Mouse (Mus musculus) cerebellum, adult (tissue): ENCODE data around the gene Adss.
"Not testable (repeated sequence)": the region's sequence is repeated elsewhere in the genome, so short reads cannot be mapped to it uniquely, and the experiment has no call there.

ENCODE experiments used
- ATAC-seq: cut with Nextera tagmentation; 2 replicates; pipeline ENCODE4 v1.9.2; 2017; ENCODE audit warnings: mild to moderate bottlenecking, moderate library complexity, mixed read lengths; ENCODE audit not compliant: insufficient number of reproducible peaks, low FRiP score, low TSS enrichment

Gene Adss

DNA sequence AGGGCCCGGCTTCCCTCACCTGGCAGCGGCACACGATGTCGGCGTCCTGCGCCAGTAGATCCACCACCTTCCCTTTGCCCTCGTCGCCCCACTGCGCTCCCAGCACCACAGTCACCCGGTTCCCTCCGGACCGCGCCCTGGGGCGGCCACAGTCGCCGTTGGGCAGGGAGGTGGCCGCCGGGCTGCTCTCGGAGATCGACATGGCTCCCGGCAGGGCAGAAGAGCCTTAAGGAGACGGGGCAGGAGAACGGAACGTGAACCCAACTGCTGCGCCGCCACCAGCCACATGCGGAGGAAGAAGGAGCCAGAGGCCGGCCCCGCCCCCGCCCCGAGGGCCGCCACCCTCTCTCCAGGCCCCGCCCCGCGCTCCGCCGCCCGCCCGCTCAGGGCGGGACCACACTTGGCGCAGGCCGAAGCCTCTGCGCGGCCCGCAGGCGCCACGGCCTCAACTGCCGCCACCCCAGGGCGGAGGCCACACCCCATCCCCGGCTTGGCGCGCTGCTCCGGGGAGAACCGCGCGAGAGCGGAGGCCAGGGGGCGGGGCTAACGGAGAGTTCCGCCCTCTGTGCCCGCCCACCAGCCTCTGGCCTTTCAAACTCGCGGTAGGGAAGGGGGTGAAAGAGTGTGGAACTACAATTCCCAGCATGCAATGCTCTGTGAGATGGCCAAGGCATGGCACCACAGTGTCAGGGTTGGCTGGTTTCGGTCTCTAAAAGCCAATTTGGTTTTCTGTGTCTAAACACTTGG, at the start of gene Adss:
TSS of gene Adss (minus strand) at position 319 of the 747 bp plus-strand sequence.
- peak; percentile 96 for ATAC-seq

DNA sequence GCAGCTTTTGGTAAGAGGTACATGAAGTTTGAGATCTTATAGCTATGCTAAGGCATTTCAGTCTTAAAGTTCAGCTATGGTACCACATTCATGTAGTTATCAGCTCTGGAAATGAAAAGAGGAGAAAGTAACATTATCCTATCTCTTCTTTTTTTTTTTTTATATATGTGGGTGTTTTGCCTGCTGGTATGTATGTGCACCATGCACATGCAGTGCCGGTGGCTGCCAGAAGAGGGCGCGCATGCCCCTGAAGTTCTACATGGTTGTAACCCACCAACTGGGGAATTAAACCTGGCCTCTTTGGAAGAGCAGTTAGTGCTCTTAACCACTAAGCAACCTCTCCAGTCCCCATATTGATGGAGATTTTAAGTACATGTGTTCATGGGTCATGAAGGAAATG, 49.5 kb upstream of the Adss start:
- ATAC-seq = not testable (repeated sequence)

DNA sequence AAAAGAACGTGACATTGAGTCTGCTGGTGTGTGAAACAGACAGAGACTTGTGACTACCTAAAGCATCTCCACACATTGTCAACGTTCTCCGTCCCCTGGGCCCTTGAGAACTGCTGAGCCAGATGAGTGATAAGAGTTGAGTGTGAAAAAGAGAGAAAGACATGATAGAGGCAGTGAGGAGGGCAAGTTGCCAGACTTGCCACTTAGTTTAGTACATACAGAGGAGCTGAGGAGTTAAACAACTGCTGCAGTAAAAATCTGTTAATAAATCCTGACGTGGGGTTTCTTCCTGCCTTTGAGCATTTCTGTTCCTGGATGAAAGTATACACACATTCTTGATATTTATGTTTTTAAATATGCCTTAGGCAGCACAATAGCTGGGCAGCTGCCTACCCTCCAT, 31.5 kb upstream of the Adss start:
- ATAC-seq = not testable (repeated sequence)

DNA sequence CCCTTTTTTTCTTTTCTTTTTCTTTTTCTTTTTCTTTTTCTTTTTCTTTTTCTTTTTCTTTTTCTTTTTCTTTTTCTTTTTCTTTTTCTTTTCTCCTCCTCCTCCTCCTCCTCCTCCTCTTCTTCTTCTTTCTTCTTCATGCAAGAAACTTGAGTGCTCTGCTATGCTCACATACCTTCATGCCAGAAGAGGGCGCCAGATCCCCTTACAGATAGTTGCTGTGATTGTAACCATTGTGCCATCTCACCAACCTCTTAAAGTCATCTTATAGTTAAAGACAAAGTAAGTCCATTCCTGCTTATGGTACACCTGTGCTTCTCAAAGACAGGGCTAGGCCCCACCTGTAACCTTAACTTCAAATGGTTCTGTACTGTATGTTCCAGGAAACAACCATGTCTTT, 10.5 kb upstream of the Adss start:
- ATAC-seq = not testable (repeated sequence)

DNA sequence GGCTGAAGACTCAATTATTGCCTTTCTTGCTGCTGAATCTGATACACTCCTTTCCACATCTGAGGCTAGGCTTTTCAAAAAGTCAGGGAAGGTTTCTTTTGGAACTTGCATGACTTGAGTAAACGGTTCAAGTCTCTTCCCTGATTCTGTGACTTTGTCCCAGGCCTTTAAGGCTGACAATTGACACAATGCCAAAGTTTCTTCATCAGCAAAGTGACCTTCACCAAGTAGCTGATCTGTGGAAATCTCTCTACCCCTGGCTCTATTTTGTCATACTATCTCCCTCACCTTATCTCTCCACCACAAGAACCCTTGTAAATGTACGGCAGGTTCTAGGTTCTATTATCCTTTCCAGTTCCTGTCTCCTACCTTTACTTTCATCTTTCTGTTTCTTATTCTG, 7.2 kb upstream of the Adss start:
- ATAC-seq = no peak

DNA sequence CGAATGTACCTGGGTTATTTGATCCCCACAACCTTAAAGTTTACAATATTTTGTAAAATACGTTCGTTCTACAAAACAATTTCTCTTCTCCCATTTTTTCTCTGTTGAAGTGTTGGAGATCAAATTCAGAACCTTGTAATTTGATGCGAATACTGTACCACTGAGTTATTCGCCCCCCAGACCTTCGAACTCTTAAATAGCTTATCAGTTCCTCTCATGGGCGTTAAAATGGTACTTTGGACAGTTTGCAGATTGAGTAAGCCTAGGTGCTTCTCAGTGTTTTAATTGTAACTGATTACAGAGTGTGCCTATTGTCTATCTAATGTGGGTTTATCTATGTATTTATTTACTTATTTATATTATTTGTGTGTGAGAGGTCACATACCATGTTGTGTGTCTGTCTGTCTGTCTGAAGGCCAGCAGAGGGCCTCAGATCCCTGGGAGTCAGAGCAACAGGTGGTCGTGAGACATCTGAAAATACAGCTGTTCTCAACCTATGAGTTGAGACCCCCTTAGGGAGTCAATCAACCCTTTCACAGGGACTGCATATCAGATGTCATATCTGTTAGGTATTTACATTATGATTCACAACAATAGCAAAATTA, 942 bp upstream of the Adss start:
- ATAC-seq = no peak

DNA sequence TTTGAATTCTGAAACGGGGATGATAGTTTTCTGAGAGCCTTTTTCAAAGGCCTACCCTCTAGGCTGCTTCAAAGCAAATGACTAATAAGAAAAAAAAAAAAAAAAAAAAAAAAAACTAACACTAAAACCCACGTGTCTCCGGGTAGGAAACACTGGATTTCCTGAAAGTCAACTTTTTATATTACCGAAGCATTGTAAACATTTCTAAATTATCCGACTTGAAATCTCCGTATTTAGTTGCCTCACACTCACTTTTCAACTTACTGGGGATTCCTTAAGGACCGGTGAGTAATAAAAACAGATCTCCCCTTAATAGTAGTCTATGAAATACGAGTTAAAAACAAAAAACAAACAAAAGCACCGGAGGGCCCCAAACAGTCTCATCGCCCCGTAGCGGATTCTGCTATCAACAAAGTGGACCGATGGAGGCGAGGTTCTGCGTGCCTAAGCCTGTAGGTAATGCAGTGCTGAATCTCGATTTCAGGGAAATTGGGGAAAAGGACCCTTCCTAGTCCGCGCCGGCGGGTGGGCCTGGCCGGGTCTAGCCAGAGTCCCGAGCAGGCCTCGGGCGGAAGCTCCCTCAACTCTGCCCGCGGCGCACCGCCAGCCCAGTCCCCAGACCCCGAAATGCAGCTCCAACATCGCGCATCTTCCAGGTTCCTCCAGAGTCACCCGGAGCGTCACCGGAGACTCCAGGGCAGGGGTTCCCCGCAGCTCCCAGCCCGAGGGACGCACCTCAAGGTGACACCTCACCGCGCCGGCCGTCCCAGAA, 704 bp downstream of the Adss start:
- peak; percentile 11 for ATAC-seq

DNA sequence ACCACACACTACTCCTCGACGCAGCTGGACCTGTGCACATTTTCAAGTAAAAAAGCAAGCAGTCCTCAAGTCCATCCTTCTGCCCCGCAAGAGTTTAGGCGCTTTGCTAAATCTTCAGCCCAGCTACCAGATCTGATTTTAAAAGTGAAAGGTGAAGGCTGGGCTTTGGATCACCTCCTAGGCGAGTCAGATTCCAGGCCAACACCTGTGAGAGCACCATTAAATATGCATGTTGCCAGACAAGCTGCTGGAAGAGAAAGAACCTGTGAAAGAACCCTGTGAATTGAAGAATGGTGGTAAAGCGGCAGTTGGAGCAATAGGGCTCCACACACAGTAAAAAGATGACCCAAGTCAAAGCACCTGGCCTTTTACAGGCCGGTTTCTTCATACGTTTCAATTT, 1.4 kb downstream of the Adss start:
- ATAC-seq = no peak

DNA sequence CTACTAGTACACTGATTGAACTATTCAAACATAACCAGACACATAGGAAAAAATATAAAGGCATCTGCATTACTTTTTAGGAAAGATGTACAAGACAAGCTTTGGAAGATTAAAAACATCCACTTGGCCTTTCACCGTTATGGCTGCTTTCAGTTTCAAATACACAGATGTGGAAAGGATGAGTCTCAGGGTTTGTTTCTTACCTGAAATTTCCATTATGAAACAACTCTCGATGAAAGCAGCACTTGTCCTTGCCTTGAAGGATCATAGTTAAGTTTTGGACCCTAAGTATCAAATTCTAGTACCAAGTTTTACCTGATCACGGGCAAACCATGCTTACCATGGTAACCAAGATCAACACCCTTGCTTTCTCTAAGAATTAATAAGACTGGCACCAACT, 3.5 kb downstream of the Adss start:
- ATAC-seq = no peak

DNA sequence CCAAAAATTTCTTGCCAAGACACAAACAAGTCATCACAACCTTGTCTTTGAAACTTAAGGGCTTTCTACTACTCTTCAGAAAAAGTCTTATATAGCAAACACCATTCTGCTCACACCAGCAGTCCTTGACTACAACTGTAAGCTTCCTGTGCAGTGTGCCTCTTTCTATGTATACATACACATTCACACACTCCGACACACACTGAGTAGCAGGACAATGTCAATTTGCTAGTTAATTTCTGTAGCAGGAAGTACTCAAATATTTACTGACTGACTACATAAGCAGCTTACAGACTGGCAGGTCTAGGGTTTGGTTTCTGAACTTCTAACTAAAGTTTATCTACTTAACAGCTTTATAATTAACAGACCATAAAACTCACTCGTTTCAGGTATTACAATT, 18.9 kb downstream of the Adss start:
- no peak for ATAC-seq

DNA sequence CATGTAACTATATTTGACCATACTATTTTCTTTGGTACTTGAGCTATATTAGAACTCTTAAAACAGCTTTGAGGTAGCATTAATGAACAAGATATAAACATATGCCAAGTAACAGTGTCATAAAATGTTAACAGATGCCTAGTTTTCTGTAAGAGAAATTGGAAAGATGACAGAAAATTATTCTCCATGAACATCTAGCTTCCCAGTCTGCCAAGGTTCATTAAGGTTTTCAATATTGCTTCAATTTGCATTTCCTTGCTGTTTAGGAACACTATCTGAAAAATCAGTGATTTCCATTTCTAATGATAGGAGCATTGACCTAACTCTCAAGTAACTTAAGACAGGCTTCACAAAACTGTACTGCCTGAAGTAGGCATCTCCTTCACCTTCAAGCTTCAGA, 27.4 kb downstream of the Adss start:
- ATAC-seq = no peak

DNA sequence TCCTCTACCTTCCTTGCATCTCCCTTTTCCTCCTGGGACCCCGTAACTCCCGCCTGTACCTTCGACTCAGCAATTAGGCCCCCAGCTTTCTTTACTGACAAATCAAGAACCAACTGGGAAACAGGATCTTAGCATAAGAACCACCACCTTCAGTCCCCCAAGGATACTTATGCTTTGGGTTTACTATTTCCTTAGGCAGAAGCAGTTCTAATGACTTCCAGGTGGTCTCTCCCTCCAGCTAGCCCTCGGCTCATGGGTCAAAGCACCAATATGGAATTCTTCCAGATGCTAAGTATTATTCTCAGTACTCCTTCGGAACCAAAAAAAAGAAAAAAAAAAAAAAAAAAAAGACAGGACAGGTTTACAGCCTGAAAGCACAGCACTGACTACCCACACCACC, 39.1 kb downstream of the Adss start:
- ATAC-seq = no peak

DNA sequence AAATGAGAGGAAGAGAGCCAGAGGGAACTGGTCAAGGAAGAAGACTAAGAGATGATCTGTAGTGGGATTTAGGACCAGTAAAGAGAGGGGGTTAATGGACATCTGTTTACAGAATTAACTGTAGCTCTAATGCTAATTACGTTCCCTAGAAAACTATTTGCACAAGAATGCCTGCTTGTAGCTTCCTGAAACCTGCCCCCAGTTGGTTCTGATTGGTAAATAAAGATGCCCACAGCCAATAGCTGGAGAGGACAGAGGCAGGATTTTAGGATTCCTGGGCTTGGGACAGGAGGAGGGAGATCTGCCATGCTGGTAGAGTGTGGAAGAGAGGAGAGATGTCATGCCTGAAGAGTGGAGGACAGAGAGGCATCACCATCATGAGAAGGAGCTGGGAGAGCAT, 42.8 kb downstream of the Adss start:
- ATAC-seq = no peak

DNA sequence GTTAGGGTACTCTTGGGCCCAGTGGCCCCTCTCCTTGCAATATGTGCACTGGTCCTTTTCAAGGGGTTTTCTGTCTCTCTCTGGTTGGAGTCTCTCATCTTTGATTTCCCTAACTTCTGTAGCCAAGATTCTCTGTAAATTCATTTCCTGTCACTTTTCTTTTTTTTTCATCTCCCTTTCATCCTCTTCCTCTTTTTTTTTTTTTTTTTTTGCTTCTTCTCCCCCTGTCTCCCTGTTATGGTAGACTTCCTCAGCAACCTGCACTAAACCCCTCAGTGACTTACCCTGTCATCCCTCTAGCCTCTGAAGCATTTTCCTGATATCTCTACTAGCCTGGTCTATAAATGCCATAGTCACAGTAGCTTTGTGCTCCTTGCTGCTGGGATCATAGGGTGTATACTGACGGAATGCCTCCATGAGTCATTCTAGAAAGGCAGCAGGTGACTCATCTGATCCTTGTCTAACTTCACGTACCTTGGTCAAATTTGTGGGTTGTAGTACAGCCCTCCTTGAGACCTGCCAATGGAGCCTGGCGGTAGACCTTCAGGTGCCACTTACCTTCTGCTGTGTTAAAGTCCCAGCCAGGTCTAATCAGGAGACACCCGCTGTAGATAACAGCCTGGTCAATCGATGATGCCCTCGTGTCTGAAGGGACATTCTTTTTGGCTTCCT, 48.3 kb downstream of the Adss start:
- ATAC-seq = no peak

DNA sequence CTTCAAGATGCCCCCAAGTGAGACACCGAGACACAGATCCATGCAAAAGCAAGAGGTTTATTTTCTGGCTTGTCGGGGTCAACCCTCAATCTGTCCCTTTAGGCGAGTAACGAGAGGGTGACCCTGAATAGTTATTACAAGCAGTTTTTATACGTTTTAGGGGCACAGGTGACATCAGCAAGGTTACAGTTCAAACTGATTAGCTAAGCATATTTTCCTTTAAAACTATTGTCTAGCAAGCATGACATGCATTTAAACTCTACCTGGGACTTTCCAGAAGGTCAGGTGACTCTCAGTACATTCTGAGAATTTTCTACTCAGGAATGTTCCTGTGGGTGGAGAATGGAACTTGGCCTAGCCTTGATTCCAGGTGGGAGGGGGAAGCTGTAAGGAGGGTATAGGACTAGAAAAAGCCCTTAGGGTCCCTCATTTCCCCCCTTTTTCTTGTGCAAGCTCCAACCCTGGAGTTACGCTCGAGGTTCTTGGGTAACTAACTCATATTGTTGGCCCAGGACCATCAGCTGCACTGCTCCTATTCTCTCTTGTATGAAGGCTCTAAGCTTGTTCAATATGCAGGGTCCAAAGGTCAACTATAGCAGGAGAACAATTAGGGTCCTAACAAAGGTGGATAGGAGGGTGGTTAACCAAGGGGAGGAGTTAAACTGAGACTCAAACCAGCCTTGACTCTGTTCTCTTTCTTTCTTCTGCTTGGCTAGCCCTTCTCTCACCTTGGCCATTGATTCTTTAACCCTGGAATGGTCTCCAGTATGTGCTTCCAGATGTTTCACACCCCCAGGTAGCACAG, 51.6 kb downstream of the Adss start:
- ATAC-seq = no peak

DNA sequence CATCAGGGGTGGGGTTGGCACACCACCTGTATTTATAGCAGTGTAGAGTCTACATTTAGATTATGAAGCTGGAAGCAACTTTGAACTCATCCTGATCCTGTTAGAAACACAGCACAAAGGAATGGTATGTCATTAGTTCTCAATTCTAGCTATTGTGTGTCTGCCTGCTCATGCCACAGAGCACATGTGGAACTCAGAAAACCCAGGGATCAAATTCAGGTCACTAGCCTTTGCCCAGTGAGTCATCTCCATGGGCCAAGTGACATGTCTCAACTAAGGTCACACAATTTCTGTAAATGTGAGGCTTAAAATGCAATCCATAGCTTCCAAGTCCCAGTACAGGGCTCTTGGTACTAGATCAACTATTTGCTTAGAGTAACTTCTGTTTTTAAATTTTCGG, 54.2 kb downstream of the Adss start:
- ATAC-seq = no peak

DNA sequence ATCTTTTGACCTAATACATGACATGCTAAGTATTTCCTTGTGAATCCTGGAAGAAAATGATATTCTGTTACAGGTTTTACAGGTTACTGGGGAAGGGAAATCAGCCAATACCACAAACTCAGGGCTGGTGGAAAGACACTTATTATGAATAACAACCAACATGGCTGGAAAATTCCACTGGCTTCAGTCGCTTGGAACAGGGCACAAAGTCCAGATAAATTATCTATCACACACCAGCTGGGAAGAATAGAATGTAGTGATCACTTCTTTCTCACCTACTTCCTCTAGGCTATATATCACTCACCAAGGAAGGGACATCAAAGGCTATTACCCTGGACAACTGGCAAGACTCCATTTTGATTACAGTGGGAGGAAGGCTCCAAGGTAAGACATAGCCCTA, 55.6 kb downstream of the Adss start:
- ATAC-seq = no peak

DNA sequence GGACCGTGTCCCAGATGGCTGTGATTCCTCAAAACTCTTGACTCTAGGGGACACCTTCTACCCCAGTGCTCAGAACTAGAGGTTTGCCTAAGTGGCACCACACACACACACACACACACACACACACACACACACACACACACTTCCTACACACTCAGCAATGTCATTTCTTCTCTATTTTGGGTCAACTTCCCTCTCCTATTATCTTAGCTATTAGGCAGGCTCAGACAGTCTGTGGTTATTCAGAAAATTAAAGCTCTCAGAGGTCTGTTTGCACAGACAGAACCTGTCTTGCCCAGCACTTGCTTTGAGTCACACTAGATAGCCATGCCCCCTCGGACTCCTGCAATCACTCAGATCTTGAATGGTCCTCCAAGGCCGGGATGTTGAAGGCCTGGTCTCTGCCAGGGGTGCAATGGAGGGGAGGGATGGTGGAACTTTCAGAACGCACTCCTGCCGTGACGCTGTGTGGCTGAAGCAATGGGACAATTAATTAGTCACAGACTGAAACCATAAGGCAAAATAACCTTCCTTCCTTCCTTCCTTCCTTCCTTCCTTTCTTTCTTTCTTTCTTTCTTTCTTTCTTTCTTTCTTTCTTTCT, 58.7 kb downstream of the Adss start:
- no peak for ATAC-seq

DNA sequence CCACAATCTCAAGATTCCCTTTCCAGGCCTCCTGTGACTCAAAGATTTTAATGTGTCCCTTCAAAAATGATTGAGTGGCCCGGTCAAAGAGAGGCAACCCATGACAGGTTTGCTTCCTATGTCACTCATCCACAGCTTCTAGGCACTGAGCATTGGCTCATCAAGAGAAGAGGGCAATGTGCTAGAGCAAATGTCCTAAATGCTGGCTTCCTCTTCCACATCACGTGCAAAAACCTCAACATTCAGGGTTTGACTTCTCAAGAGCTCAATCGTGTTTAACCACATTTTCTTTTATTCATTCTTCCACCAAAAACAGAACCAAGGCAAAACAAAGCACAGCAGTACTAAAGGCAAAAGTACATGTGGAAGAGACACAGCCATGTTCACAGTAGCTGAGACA, 64.3 kb downstream of the Adss start:
- ATAC-seq = no peak
